Mouse (Mus musculus): Measurements from ENCODE around the gene Thsd7b.
"Not testable (repeated sequence)": the region's sequence is repeated elsewhere in the genome, so short reads cannot be mapped to it uniquely, and the experiment has no call there.

The Thsd7b gene

GRCm38 (mm10) chr1:130099227-130099626 is 826.1 kb downstream of the Thsd7b start:
- Histone ChIP-seq H3K36me3 (ENCODE audit: control insufficient read depth, insufficient read depth, low read length, poor library complexity, severe bottlenecking) (no peaks in the 10 kb centered on the region), H3K27me3 (ENCODE audit: control insufficient read depth, insufficient read depth, low read length, poor library complexity, severe bottlenecking) (no peaks in the 10 kb centered on the region)
- no peak for DNase-seq (ENCODE audit: low read depth, low spot score)

- DNase-seq (ENCODE audit: low read depth, low spot score), result no peak
Observed at GRCm38 (mm10) chr1:130112580-130113314, 839.6 kb downstream of the Thsd7b start.

GRCm38 (mm10) chr1:130113549-130113948 is 840.4 kb downstream of the Thsd7b start:
- Histone ChIP-seq H3K27me3 (ENCODE audit: control insufficient read depth, insufficient read depth, low read length, poor library complexity, severe bottlenecking) (no peaks in the 10 kb centered on the region), H3K36me3 (ENCODE audit: control insufficient read depth, insufficient read depth, low read length, poor library complexity, severe bottlenecking) (no peaks in the 10 kb centered on the region)
- DNase-seq (ENCODE audit: low read depth, low spot score), result no peak

More at GRCm38 (mm10) chr1:130112580-130113314, 839.6 kb downstream of the Thsd7b start:
- Histone ChIP-seq H3K36me3 (ENCODE audit: control insufficient read depth, insufficient read depth, low read length, poor library complexity, severe bottlenecking) (no peaks in the 10 kb centered on the region), H3K27me3 (ENCODE audit: control insufficient read depth, insufficient read depth, low read length, poor library complexity, severe bottlenecking) (no peaks in the 10 kb centered on the region)

GRCm38 (mm10) chr1:130130901-130131300 is 857.8 kb downstream of the Thsd7b start:
- Histone ChIP-seq H3K36me3 (ENCODE audit: control insufficient read depth, insufficient read depth, low read length, poor library complexity, severe bottlenecking) (no peaks in the 10 kb centered on the region), H3K27me3 (ENCODE audit: control insufficient read depth, insufficient read depth, low read length, poor library complexity, severe bottlenecking) (no peaks in the 10 kb centered on the region)
- DNase-seq (ENCODE audit: low read depth, low spot score), result no peak

GRCm38 (mm10) chr1:130166187-130166586 is 893.1 kb downstream of the Thsd7b start:
- Histone ChIP-seq H3K27me3 (ENCODE audit: control insufficient read depth, insufficient read depth, low read length, poor library complexity, severe bottlenecking) (no peaks in the 10 kb centered on the region), H3K36me3 (ENCODE audit: control insufficient read depth, insufficient read depth, low read length, poor library complexity, severe bottlenecking) (no peaks in the 10 kb centered on the region)
- DNase-seq (ENCODE audit: low read depth, low spot score), result no peak

- no peaks in the 10 kb centered on the region for H3K36me3 ChIP-seq (ENCODE audit: control insufficient read depth, insufficient read depth, low read length, poor library complexity, severe bottlenecking)
- no peaks in the 10 kb centered on the region for H3K27me3 ChIP-seq (ENCODE audit: control insufficient read depth, insufficient read depth, low read length, poor library complexity, severe bottlenecking)
- peak; percentile 6 for DNase-seq (ENCODE audit: low read depth, low spot score)
Observed at GRCm38 (mm10) chr1:130167260-130167659, 894.2 kb downstream of the Thsd7b start.

GRCm38 (mm10) chr1:130169875-130170274 is 896.8 kb downstream of the Thsd7b start:
- DNase-seq (ENCODE audit: low read depth, low spot score), result no peak
- H3K27me3 ChIP-seq (ENCODE audit: control insufficient read depth, insufficient read depth, low read length, poor library complexity, severe bottlenecking), result no peaks in the 10 kb centered on the region
- H3K36me3 ChIP-seq (ENCODE audit: control insufficient read depth, insufficient read depth, low read length, poor library complexity, severe bottlenecking), result no peaks in the 10 kb centered on the region

GRCm38 (mm10) chr1:130170290-130170689 is 897.2 kb downstream of the Thsd7b start:
- Histone ChIP-seq H3K27me3 (ENCODE audit: control insufficient read depth, insufficient read depth, low read length, poor library complexity, severe bottlenecking) (no peaks in the 10 kb centered on the region), H3K36me3 (ENCODE audit: control insufficient read depth, insufficient read depth, low read length, poor library complexity, severe bottlenecking) (no peaks in the 10 kb centered on the region)
- no peak for DNase-seq (ENCODE audit: low read depth, low spot score)

GRCm38 (mm10) chr1:130186836-130187235 is 913.7 kb downstream of the Thsd7b start:
- not testable (repeated sequence) for DNase-seq (ENCODE audit: low read depth, low spot score); H3K36me3 ChIP-seq (ENCODE audit: control insufficient read depth, insufficient read depth, low read length, poor library complexity, severe bottlenecking); H3K27me3 ChIP-seq (ENCODE audit: control insufficient read depth, insufficient read depth, low read length, poor library complexity, severe bottlenecking)

- Histone ChIP-seq H3K36me3 (ENCODE audit: control insufficient read depth, insufficient read depth, low read length, poor library complexity, severe bottlenecking) (no peaks in the 10 kb centered on the region), H3K27me3 (ENCODE audit: control insufficient read depth, insufficient read depth, low read length, poor library complexity, severe bottlenecking) (no peaks in the 10 kb centered on the region)
- no peak for DNase-seq (ENCODE audit: low read depth, low spot score)
Observed at GRCm38 (mm10) chr1:130192190-130193028, 919.3 kb downstream of the Thsd7b start.

- H3K27me3 ChIP-seq (ENCODE audit: control insufficient read depth, insufficient read depth, low read length, poor library complexity, severe bottlenecking), result no peaks in the 10 kb centered on the region
- no peaks in the 10 kb centered on the region for H3K36me3 ChIP-seq (ENCODE audit: control insufficient read depth, insufficient read depth, low read length, poor library complexity, severe bottlenecking)
- no peak for DNase-seq (ENCODE audit: low read depth, low spot score)
Observed at GRCm38 (mm10) chr1:130217404-130217803, 944.3 kb downstream of the Thsd7b start.

GRCm38 (mm10) chr1:130222904-130223303 is 949.8 kb downstream of the Thsd7b start:
- DNase-seq (ENCODE audit: low read depth, low spot score), result no peak
- Histone ChIP-seq H3K36me3 (ENCODE audit: control insufficient read depth, insufficient read depth, low read length, poor library complexity, severe bottlenecking) (no peaks in the 10 kb centered on the region), H3K27me3 (ENCODE audit: control insufficient read depth, insufficient read depth, low read length, poor library complexity, severe bottlenecking) (no peaks in the 10 kb centered on the region)

- DNase-seq (ENCODE audit: low read depth, low spot score), result no peak
- Histone ChIP-seq H3K27me3 (ENCODE audit: control insufficient read depth, insufficient read depth, low read length, poor library complexity, severe bottlenecking) (no peaks in the 10 kb centered on the region), H3K36me3 (ENCODE audit: control insufficient read depth, insufficient read depth, low read length, poor library complexity, severe bottlenecking) (no peaks in the 10 kb centered on the region)
Observed at GRCm38 (mm10) chr1:130245563-130245962, 972.5 kb downstream of the Thsd7b start.

GRCm38 (mm10) chr1:130246264-130246663 is 973.2 kb downstream of the Thsd7b start:
- not testable (repeated sequence) for H3K36me3 ChIP-seq (ENCODE audit: control insufficient read depth, insufficient read depth, low read length, poor library complexity, severe bottlenecking); DNase-seq (ENCODE audit: low read depth, low spot score); H3K27me3 ChIP-seq (ENCODE audit: control insufficient read depth, insufficient read depth, low read length, poor library complexity, severe bottlenecking)

- not testable (repeated sequence) for H3K36me3 ChIP-seq (ENCODE audit: control insufficient read depth, insufficient read depth, low read length, poor library complexity, severe bottlenecking); DNase-seq (ENCODE audit: low read depth, low spot score); H3K27me3 ChIP-seq (ENCODE audit: control insufficient read depth, insufficient read depth, low read length, poor library complexity, severe bottlenecking)
Observed at GRCm38 (mm10) chr1:130246930-130247329, 973.8 kb downstream of the Thsd7b start.
